Mouse (Mus musculus) intestine, postnatal 0 days (tissue): ENCODE results near the gene C4bp. TPM values are rescaled to one million over a fixed set of nuclear protein-coding genes. Genes with fewer than 3 reads are reported as not detected.

Experiments used
- ATAC-seq: fragments of 200-750 bp; cut with Nextera tagmentation; 2 replicates; pipeline ENCODE4 v1.8.0; 2017; ENCODE audit warnings: mild to moderate bottlenecking, moderate TSS enrichment, moderate library complexity
- H3K27ac ChIP-seq: fragments of 300-500 bp; sonication (generic); 2 replicates; pipeline ENCODE4 v1.5.1; 2014; ENCODE audit warnings: mild to moderate bottlenecking, low read depth, low read length, moderate library complexity
- H3K27me3 ChIP-seq: fragments of 300-500 bp; sonication (generic); replicated peaks from 2 replicates; pipeline ENCODE4 v1.6.1; 2014; ENCODE audit warnings: low read length, mixed read lengths; ENCODE audit not compliant: control insufficient read depth, insufficient read depth
- H3K36me3 ChIP-seq: fragments of 300-500 bp; sonication (generic); 2 replicates; pipeline ENCODE4 v1.6.1; 2014; ENCODE audit warnings: mild to moderate bottlenecking, moderate library complexity; ENCODE audit not compliant: control insufficient read depth, insufficient read depth
- H3K4me1 ChIP-seq: fragments of 300-500 bp; sonication (generic); replicated peaks from 2 replicates; pipeline ENCODE4 v1.6.1; 2014; ENCODE audit warnings: antibody characterized with exemption, low read length, mixed read lengths; ENCODE audit not compliant: control insufficient read depth, insufficient read depth
- H3K4me2 ChIP-seq: fragments of 300-500 bp; sonication (generic); replicated peaks from 2 replicates; pipeline ENCODE4 v1.6.1; 2014; ENCODE audit warnings: low read depth, mild to moderate bottlenecking, moderate library complexity
- H3K4me3 ChIP-seq: fragments of 300-500 bp; sonication (generic); 2 replicates; pipeline ENCODE4 v1.5.1; 2014; ENCODE audit warnings: low read depth, low read length
- H3K9ac ChIP-seq: fragments of 300-500 bp; sonication (generic); 2 replicates; pipeline ENCODE4 v1.6.1; 2014; ENCODE audit warnings: mild to moderate bottlenecking, low read depth, low read length
- H3K9me3 ChIP-seq: fragments of 300-500 bp; sonication (generic); 2 replicates; pipeline ENCODE4 v1.6.1; 2016; ENCODE audit warnings: mixed run types; ENCODE audit not compliant: control insufficient read depth
- CTCF ChIP-seq: sonication (generic); IDR thresholded peaks from 2 replicates; pipeline ENCODE4 v1.5.1; 2016; ENCODE audit warnings: low read depth, mild to moderate bottlenecking, control low read depth, antibody characterized with exemption, moderate library complexity
- WGBS: fragments of 180-500 bp; shearing (Covaris S2); extraction: QIAGEN DNeasy Blood & Tissue Kit; methylation state at CpG from one replicate; pipeline ENCODE4 v1.1.7; 2014; 5-methylcytosine and 5-hydroxymethylcytosine counted together
- polyA plus RNA-seq: library from polyadenylated mRNA; unstranded; fragments of >200 nt; fragmentation: Nextera tagmentation; extraction: Ambion mirVana; gene quantifications from 2 replicates; pipeline ENCODE4 v1.2.1, GENCODE M21; 2015

Gene C4bp
- polyA plus RNA-seq, 1 experiment from 2014 or later, result 0.82 TPM

- TF ChIP-seq CTCF, result no peak
- 53% methylated on average over 4 of the region's 4 CpGs for WGBS
- no peaks in the 10 kb centered on the region for H3K9me3 ChIP-seq
Measured at GRCm38 (mm10) chr1:130644103-130644502, 17.3 kb downstream of the C4bp start.

GRCm38 (mm10) chr1:130640967-130641366 lies 20.5 kb downstream of the C4bp start:
- no peak overlapping the region for H3K4me3 ChIP-seq
- no peak overlapping the region for H3K27ac ChIP-seq
- no peak overlapping the region for H3K9ac ChIP-seq
- H3K9me3 ChIP-seq, result no peaks in the 10 kb centered on the region
- no peak for TF ChIP-seq CTCF
- H3K4me1 ChIP-seq, result no peaks in the 10 kb centered on the region
- ATAC-seq, result no peak
- H3K27me3 ChIP-seq, result no peaks in the 10 kb centered on the region
- no peak overlapping the region for H3K4me2 ChIP-seq
- H3K36me3 ChIP-seq, result no peaks in the 10 kb centered on the region

More at GRCm38 (mm10) chr1:130644103-130644502, 17.3 kb downstream of the C4bp start:
- Histone ChIP-seq H3K9ac (no peak overlapping the region), H3K27ac (no peak overlapping the region), H3K4me3 (no peak overlapping the region), H3K4me2 (no peak overlapping the region), H3K4me1 (no peaks in the 10 kb centered on the region), H3K27me3 (no peaks in the 10 kb centered on the region), H3K36me3 (no peaks in the 10 kb centered on the region)
- ATAC-seq, result no peak

GRCm38 (mm10) chr1:130633761-130634410 lies 27.5 kb downstream of the C4bp start:
- Histone ChIP-seq H3K4me3 (no peak overlapping the region), H3K4me2 (peak overlapping the region; percentile 37; the same call in 1 of the 2 replicates)

GRCm38 (mm10) chr1:130633316-130633715 lies 28.1 kb downstream of the C4bp start:
- no peak for TF ChIP-seq CTCF
- Histone ChIP-seq H3K27me3 (no peaks in the 10 kb centered on the region), H3K9ac (no peak overlapping the region), H3K36me3 (no peaks in the 10 kb centered on the region), H3K9me3 (no peaks in the 10 kb centered on the region), H3K27ac (no peak overlapping the region), H3K4me1 (no peaks in the 10 kb centered on the region), H3K4me3 (no peak overlapping the region), H3K4me2 (no peak overlapping the region)
- WGBS, result 86% methylated on average over 8 of the region's 8 CpGs
- ATAC-seq, result no peak

More at GRCm38 (mm10) chr1:130633761-130634410, 27.5 kb downstream of the C4bp start:
- peak; percentile 47; the same call in 1 of the 2 replicates for ATAC-seq
- peak; percentile 91 for TF ChIP-seq CTCF
- no peak overlapping the region for H3K9ac ChIP-seq
- no peaks in the 10 kb centered on the region for H3K36me3 ChIP-seq
- no peaks in the 10 kb centered on the region for H3K9me3 ChIP-seq
- H3K27ac ChIP-seq, result no peak overlapping the region
- H3K27me3 ChIP-seq, result no peaks in the 10 kb centered on the region
- 26% methylated on average over 16 of the region's 16 CpGs for WGBS
- H3K4me1 ChIP-seq, result no peaks in the 10 kb centered on the region

GRCm38 (mm10) chr1:130629521-130629920 lies 31.9 kb downstream of the C4bp start, which contains the start of gene Zp3r:
Gene Zp3r (minus strand): TSS chr1:130629621.
- H3K4me1 ChIP-seq, result no peaks in the 10 kb centered on the region
- H3K4me3 ChIP-seq, result no peak within 1 kb of the TSS
- no peaks in the 10 kb centered on the region for H3K27me3 ChIP-seq
- H3K27ac ChIP-seq, result no peak within 1 kb of the TSS
- no peaks in the 10 kb centered on the region for H3K36me3 ChIP-seq
- no peak for TF ChIP-seq CTCF
- H3K4me2 ChIP-seq, result no peak within 1 kb of the TSS
- no peaks in the 10 kb centered on the region for H3K9me3 ChIP-seq
- 92% methylated on average over 2 of the region's 2 CpGs for WGBS
- ATAC-seq, result no peak
- no peak within 1 kb of the TSS for H3K9ac ChIP-seq

GRCm38 (mm10) chr1:130596291-130596690 lies 65.1 kb downstream of the C4bp start:
- no peaks in the 10 kb centered on the region for H3K27me3 ChIP-seq
- H3K4me1 ChIP-seq, result no peaks in the 10 kb centered on the region
- H3K27ac ChIP-seq, result no peak overlapping the region
- H3K9me3 ChIP-seq, result no peaks in the 10 kb centered on the region
- WGBS, result 85% methylated on average over 2 of the region's 2 CpGs
- TF ChIP-seq CTCF, result no peak
- no peak for ATAC-seq
- no peak overlapping the region for H3K4me2 ChIP-seq
- H3K36me3 ChIP-seq, result no peaks in the 10 kb centered on the region
- H3K4me3 ChIP-seq, result no peak overlapping the region
- H3K9ac ChIP-seq, result no peak overlapping the region
